Mouse (Mus musculus): Measurements from ENCODE around the gene 2810408A11Rik.
"Not testable (repeated sequence)": the region's sequence is repeated elsewhere in the genome, so short reads cannot be mapped to it uniquely, and the experiment has no call there.

Gene 2810408A11Rik

GRCm38 (mm10) chr11:69931769-69932168 is 31.0 kb upstream of the 2810408A11Rik start:
- no peak for DNase-seq (ENCODE audit: extremely low spot score, low spot score)

- no peak for DNase-seq (ENCODE audit: extremely low spot score, low spot score)
Observed at GRCm38 (mm10) chr11:69930967-69931537, 30.3 kb upstream of the 2810408A11Rik start.

GRCm38 (mm10) chr11:69930176-69930575 is 29.4 kb upstream of the 2810408A11Rik start:
- not testable (repeated sequence) for DNase-seq (ENCODE audit: extremely low spot score, low spot score)

- no peak for DNase-seq (ENCODE audit: extremely low spot score, low spot score)
Observed at GRCm38 (mm10) chr11:69929712-69930111, 28.9 kb upstream of the 2810408A11Rik start.

- no peak for DNase-seq (ENCODE audit: extremely low spot score, low spot score)
Observed at GRCm38 (mm10) chr11:69927501-69927900, 26.7 kb upstream of the 2810408A11Rik start.

GRCm38 (mm10) chr11:69922796-69923195 is 22.0 kb upstream of the 2810408A11Rik start:
- DNase-seq (ENCODE audit: extremely low spot score, low spot score): no peak

- DNase-seq (ENCODE audit: extremely low spot score, low spot score): no peak
Observed at GRCm38 (mm10) chr11:69922012-69922756, 21.4 kb upstream of the 2810408A11Rik start.

- DNase-seq (ENCODE audit: extremely low spot score, low spot score): peak; percentile 100
Observed at GRCm38 (mm10) chr11:69921114-69922011, 20.6 kb upstream of the 2810408A11Rik start, which contains the start of gene Eif5a. Eif5a (minus strand) TSS chr11:69921958.

- peak; percentile 60 for DNase-seq (ENCODE audit: extremely low spot score, low spot score)
Observed at GRCm38 (mm10) chr11:69920266-69921031, 19.7 kb upstream of the 2810408A11Rik start.

GRCm38 (mm10) chr11:69919661-69920265 is 19.0 kb upstream of the 2810408A11Rik start:
- DNase-seq (ENCODE audit: extremely low spot score, low spot score): peak; percentile 57

- DNase-seq (ENCODE audit: extremely low spot score, low spot score): no peak
Observed at GRCm38 (mm10) chr11:69919053-69919452, 18.3 kb upstream of the 2810408A11Rik start.

GRCm38 (mm10) chr11:69918118-69918517 is 17.3 kb upstream of the 2810408A11Rik start:
- no peak for DNase-seq (ENCODE audit: extremely low spot score, low spot score)

GRCm38 (mm10) chr11:69917379-69917948 is 16.7 kb upstream of the 2810408A11Rik start:
- no peak for DNase-seq (ENCODE audit: extremely low spot score, low spot score)

- DNase-seq (ENCODE audit: extremely low spot score, low spot score): not testable (repeated sequence)
Observed at GRCm38 (mm10) chr11:69916652-69917378, 16.0 kb upstream of the 2810408A11Rik start.

- DNase-seq (ENCODE audit: extremely low spot score, low spot score): no peak
Observed at GRCm38 (mm10) chr11:69915667-69916627, 15.2 kb upstream of the 2810408A11Rik start.

- no peak for DNase-seq (ENCODE audit: extremely low spot score, low spot score)
Observed at GRCm38 (mm10) chr11:69914917-69915430, 14.2 kb upstream of the 2810408A11Rik start.

GRCm38 (mm10) chr11:69914372-69914764 is 13.6 kb upstream of the 2810408A11Rik start:
- DNase-seq (ENCODE audit: extremely low spot score, low spot score): no peak
